Comparison of ENCODE assay signal across 8 mouse cellular contexts in genomic region chr17:46678416-46678815, GRCm38 (mm10). TPM values are rescaled to one million over a fixed set of nuclear protein-coding genes. Genes with fewer than 3 reads are reported as not detected.
A peak's percentile ranks its signal among the peaks of the same experiment; 100 is the strongest.
DNase-seq lines count a peak whose midpoint lies in the region; ATAC-seq and TF ChIP-seq lines count a peak whose summit lies in the region.

Gene Mea1, plus strand, starts transcription at chr17:46678793.

- H3K36me3 ChIP-seq in kidney, adult 2 months (ENCODE audit: control insufficient read depth, insufficient read depth, low read length): no peaks in the 10 kb centered on the region; the same call in 1 of the 2 replicates
- H3K36me3 ChIP-seq in liver, embryonic 15.5 days (replicated peaks): peaks cover 46% of the 10 kb centered on the region
- H3K36me3 ChIP-seq in neural tube, embryonic 14.5 days (ENCODE audit: control insufficient read depth, insufficient read depth, low read length): peaks cover 33% of the 10 kb centered on the region

- no peak for DNase-seq in adrenal gland, adult 18-20 months (ENCODE audit: low spot score in 2 of 2)
- DNase-seq in adrenal gland, adult (ENCODE audit: inconsistent age in 2 of 2, low spot score in 1 of 2): no peak
- DNase-seq in brain, embryonic 14.5 days (ENCODE audit: low read depth): no peak
- DNase-seq in heart, adult 18-20 months: peak; percentile 51 to 54
- peak; percentile 49 for DNase-seq in kidney, adult 2 months
- no peak for DNase-seq in retina, embryonic 14.5 days (ENCODE audit: low spot score)

- 53% methylated on average over 8 of the region's 9 CpGs for WGBS in kidney, adult 2 months
- 78% methylated on average over 8 of the region's 9 CpGs for WGBS in liver, embryonic 15.5 days (ENCODE audit: insufficient replicate concordance)
- 97% methylated on average over 8 of the region's 9 CpGs for WGBS in neural tube, embryonic 14.5 days

- no peak for ATAC-seq in liver, embryonic 15.5 days (ENCODE audit: insufficient read depth)
- ATAC-seq in neural tube, embryonic 14.5 days (ENCODE audit: low read depth): no peak

- TF ChIP-seq POLR2A in brain, embryonic 14.5 days (IDR thresholded peaks at IDR 0.05; ENCODE audit: borderline replicate concordance, extremely low read depth, insufficient read depth, insufficient read length, poor library complexity, severe bottlenecking): no peak
- no peak for TF ChIP-seq POLR2A in kidney, adult 2 months (IDR thresholded peaks at IDR 0.05; ENCODE audit: low read depth, low read length)

- H3K9ac ChIP-seq in liver, embryonic 15.5 days: peak within 1 kb of the TSS; percentile 81
- H3K9ac ChIP-seq in neural tube, embryonic 14.5 days (replicated peaks; ENCODE audit: low read depth, low read length): peak within 1 kb of the TSS; percentile 29; the same call in 1 of the 2 replicates

- H3K4me2 ChIP-seq in liver, embryonic 15.5 days: peak within 1 kb of the TSS; percentile 91
- peak within 1 kb of the TSS; percentile 65 for H3K4me2 ChIP-seq in neural tube, embryonic 14.5 days (ENCODE audit: low read depth, low read length)

- H3K4me3 ChIP-seq in kidney, adult 2 months (ENCODE audit: insufficient read depth, low read depth, low read length): no peak within 1 kb of the TSS; the same call in 1 of the 2 replicates
- H3K4me3 ChIP-seq in liver, embryonic 15.5 days (replicated peaks): peak within 1 kb of the TSS; percentile 89
- H3K4me3 ChIP-seq in neural tube, embryonic 14.5 days (ENCODE audit: low read depth, low read length): peak within 1 kb of the TSS; percentile 79

- H3K9me3 ChIP-seq in liver, embryonic 15.5 days (replicated peaks): no peaks in the 10 kb centered on the region
- H3K9me3 ChIP-seq in neural tube, embryonic 14.5 days (ENCODE audit: control insufficient read depth, low read length): no peaks in the 10 kb centered on the region

- H3K27ac ChIP-seq in kidney, adult 2 months (ENCODE audit: insufficient read depth, low read depth, low read length): no peak within 1 kb of the TSS
- peak within 1 kb of the TSS; percentile 91 for H3K27ac ChIP-seq in liver, embryonic 15.5 days (replicated peaks)
- H3K27ac ChIP-seq in neural tube, embryonic 14.5 days (ENCODE audit: low read depth, low read length): no peak within 1 kb of the TSS

- TF ChIP-seq CTCF in brain, embryonic 14.5 days (IDR thresholded peaks at IDR 0.05; ENCODE audit: borderline replicate concordance, extremely low read depth, insufficient read depth, insufficient read length): no peak
- no peak for TF ChIP-seq CTCF in kidney, adult 2 months (conservative IDR thresholded peaks at IDR 0.05; ENCODE audit: insufficient read depth, insufficient read length, low read depth, low read length)

- peaks cover 14% of the 10 kb centered on the region for H3K4me1 ChIP-seq in kidney, adult 2 months (ENCODE audit: control insufficient read depth, insufficient read depth, low read length)
- peaks cover 59% of the 10 kb centered on the region for H3K4me1 ChIP-seq in liver, embryonic 15.5 days (replicated peaks)
- peaks cover 29% of the 10 kb centered on the region for H3K4me1 ChIP-seq in neural tube, embryonic 14.5 days (ENCODE audit: control insufficient read depth, insufficient read depth, low read length)

- no peaks in the 10 kb centered on the region for H3K27me3 ChIP-seq in kidney, adult 2 months (replicated peaks; ENCODE audit: control insufficient read depth, insufficient read depth, low read length)
- no peaks in the 10 kb centered on the region for H3K27me3 ChIP-seq in liver, embryonic 15.5 days
- no peaks in the 10 kb centered on the region for H3K27me3 ChIP-seq in neural tube, embryonic 14.5 days (ENCODE audit: control insufficient read depth, insufficient read depth, low read length)

RNA-seq across cellular contexts. Expression of gene Mea1, which starts in this region (rescaled TPM):
- 100 to 1,000 TPM; 100 to 107 TPM for total RNA-seq in adrenal gland, adult 18-20 months (2021)
- 141 and 144 TPM in 2 replicates for polyA plus RNA-seq in brain, embryonic 14.5 days (2012; rRNA removed)
- 10 to 100 TPM; 52.0 to 52.2 TPM for total RNA-seq in heart, adult 18-20 months (2021)
- polyA plus RNA-seq in kidney, adult 2 months (2012; rRNA removed): 89.2 and 99.3 TPM in 2 replicates
- polyA plus RNA-seq in liver, embryonic 15.5 days (2015; fragmentation: Nextera tagmentation; extraction: Ambion mirVana): 55.1 and 56.7 TPM in 2 replicates
- 263 and 301 TPM in 2 replicates for polyA plus RNA-seq in neural tube, embryonic 14.5 days (2014; fragmentation: Nextera tagmentation; extraction: Ambion mirVana)

Comparison
In these comparisons a context has a peak if more than half of its experiments do, and no peak if none do; other contexts are left out.
1. DNase-seq: peak in heart, adult 18-20 months (2 of 2) and kidney, adult 2 months (single experiment); none in adrenal gland, adult 18-20 months (0 of 2), adrenal gland, adult (0 of 2), brain, embryonic 14.5 days (single experiment) and retina, embryonic 14.5 days (single experiment).